Mouse (Mus musculus): Measurements from ENCODE around the gene Cdk15. TPM values are rescaled to one million over a fixed set of nuclear protein-coding genes. Genes with fewer than 3 reads are reported as not detected.

Cdk15 gene
- total and polyA plus RNA-seq, 2 experiments from 2014 or later = 1.1 to 2.1 TPM

DNA sequence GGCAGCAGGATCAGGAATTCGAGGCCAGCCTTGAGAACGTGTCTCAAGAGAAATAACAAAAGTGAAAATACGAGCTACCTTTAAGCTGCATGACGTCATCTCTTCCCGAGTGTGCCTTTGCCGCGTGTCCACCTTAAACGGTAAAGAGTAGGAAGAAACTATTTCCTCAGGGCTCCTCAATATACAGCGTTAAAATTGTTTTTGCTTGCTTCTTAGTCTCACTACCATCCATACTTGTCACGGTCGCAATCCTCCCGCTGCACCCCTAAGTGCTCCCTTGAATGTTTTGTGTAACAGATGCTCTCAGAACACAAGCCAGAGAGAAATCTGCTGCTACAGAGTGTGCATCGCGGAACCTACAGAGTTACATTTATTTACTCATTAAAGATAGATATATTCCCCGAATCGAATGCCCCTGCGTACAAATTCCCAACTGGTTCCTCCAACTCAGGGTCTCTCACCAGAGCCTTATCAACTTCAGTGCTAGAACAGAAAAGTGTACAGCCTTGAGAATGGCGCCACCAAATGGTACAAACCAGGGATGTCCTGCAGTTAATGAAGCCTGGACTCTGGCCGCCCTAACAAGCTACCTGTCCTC is 19.0 kb upstream of the Cdk15 start:
- Histone ChIP-seq H3K4me1 (ENCODE audit: insufficient read depth, low read length) (no peaks in the 10 kb centered on the region), H3K4me2 (ENCODE audit: low read depth, low read length, poor library complexity, severe bottlenecking) (peak overlapping the region; percentile 69), H3K27ac (ENCODE audit: low read depth, low read length) (peak overlapping the region; percentile 65), H3K36me3 (ENCODE audit: insufficient read depth, low read length) (no peaks in the 10 kb centered on the region), H3K4me3 (ENCODE audit: low read depth, low read length) (peak overlapping the region; percentile 76), H3K27me3 (ENCODE audit: insufficient read depth, low read length) (no peaks in the 10 kb centered on the region), H3K9me3 (ENCODE audit: low read length) (no peaks in the 10 kb centered on the region), H3K9ac (replicated peaks; ENCODE audit: low read length, poor library complexity, severe bottlenecking) (peak overlapping the region; percentile 47)
- DNase-seq (ENCODE audit: low spot score) (peak; percentile 78), ATAC-seq (ENCODE audit: low FRiP score) (peak; percentile 54)
- under 1% methylated on average over 19 of the region's 19 CpGs for WGBS
- TF ChIP-seq CTCF (IDR thresholded peaks at IDR 0.05) = peak; percentile 72

GRCm38 (mm10) chr1:59243770-59244169 is 12.9 kb upstream of the Cdk15 start:
- no peak for TF ChIP-seq CTCF (IDR thresholded peaks at IDR 0.05)
- Histone ChIP-seq H3K4me2 (ENCODE audit: low read depth, low read length, poor library complexity, severe bottlenecking) (no peak overlapping the region), H3K9ac (replicated peaks; ENCODE audit: low read length, poor library complexity, severe bottlenecking) (no peak overlapping the region), H3K36me3 (ENCODE audit: insufficient read depth, low read length) (no peaks in the 10 kb centered on the region), H3K27ac (ENCODE audit: low read depth, low read length) (no peak overlapping the region), H3K4me3 (ENCODE audit: low read depth, low read length) (no peak overlapping the region), H3K9me3 (ENCODE audit: low read length) (no peaks in the 10 kb centered on the region), H3K4me1 (ENCODE audit: insufficient read depth, low read length) (no peaks in the 10 kb centered on the region), H3K27me3 (ENCODE audit: insufficient read depth, low read length) (no peaks in the 10 kb centered on the region)
- 55% methylated on average over 2 of the region's 2 CpGs for WGBS
- DNase-seq (ENCODE audit: low spot score) (no peak), ATAC-seq (ENCODE audit: low FRiP score) (no peak)

- ATAC-seq (ENCODE audit: low FRiP score) = peak; percentile 56; the same call in 1 of the 2 replicates
- 6% methylated on average over 9 of the region's 9 CpGs for WGBS
These were observed 9.1 kb upstream of the Cdk15 start for GRCm38 (mm10) chr1:59247602-59248001.

DNA sequence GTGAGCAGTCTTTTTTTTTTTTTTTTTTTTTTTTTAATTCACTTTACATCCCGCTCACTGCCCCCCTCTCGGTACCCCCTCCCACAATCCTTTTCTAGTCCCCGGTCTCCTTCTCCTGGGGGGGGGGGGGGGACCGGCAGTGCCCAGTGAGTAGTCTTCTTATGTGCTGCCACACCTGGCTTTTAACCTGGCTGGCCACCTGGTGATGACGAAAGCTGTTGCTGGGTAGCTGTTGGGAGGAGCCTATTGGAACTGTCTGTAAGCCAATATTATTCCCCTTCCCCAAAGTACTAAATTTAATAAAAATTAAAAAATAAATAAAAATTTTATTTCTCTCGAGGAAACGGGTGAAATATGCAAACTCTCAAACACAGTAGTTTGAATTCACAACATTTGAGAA is 3.9 kb upstream of the Cdk15 start:
- TF ChIP-seq CTCF (IDR thresholded peaks at IDR 0.05) = no peak
- 16% methylated on average over 5 of the region's 7 CpGs for WGBS
- Histone ChIP-seq H3K4me3 (ENCODE audit: low read depth, low read length) (peak overlapping the region; percentile 32), H3K27me3 (ENCODE audit: insufficient read depth, low read length) (no peaks in the 10 kb centered on the region), H3K4me2 (ENCODE audit: low read depth, low read length, poor library complexity, severe bottlenecking) (peak overlapping the region; percentile 57), H3K36me3 (ENCODE audit: insufficient read depth, low read length) (no peaks in the 10 kb centered on the region), H3K9me3 (ENCODE audit: low read length) (no peaks in the 10 kb centered on the region), H3K9ac (replicated peaks; ENCODE audit: low read length, poor library complexity, severe bottlenecking) (no peak overlapping the region), H3K27ac (ENCODE audit: low read depth, low read length) (no peak overlapping the region), H3K4me1 (ENCODE audit: insufficient read depth, low read length) (0 out of 2 replicates have a peak, but pooled peaks cover 3% of the 10 kb centered on the region)
- ATAC-seq (ENCODE audit: low FRiP score) (peak; percentile 64; the same call in 1 of the 2 replicates), DNase-seq (ENCODE audit: low spot score) (peak; percentile 66)

More at GRCm38 (mm10) chr1:59247602-59248001, 9.1 kb upstream of the Cdk15 start:
- H3K27ac ChIP-seq (ENCODE audit: low read depth, low read length) = no peak overlapping the region
- H3K4me3 ChIP-seq (ENCODE audit: low read depth, low read length) = no peak overlapping the region
- DNase-seq (ENCODE audit: low spot score) = peak; percentile 78
- no peaks in the 10 kb centered on the region for H3K4me1 ChIP-seq (ENCODE audit: insufficient read depth, low read length)
- H3K9ac ChIP-seq (replicated peaks; ENCODE audit: low read length, poor library complexity, severe bottlenecking) = no peak overlapping the region
- peak; percentile 85 for TF ChIP-seq CTCF (IDR thresholded peaks at IDR 0.05)
- H3K36me3 ChIP-seq (ENCODE audit: insufficient read depth, low read length) = no peaks in the 10 kb centered on the region
- no peaks in the 10 kb centered on the region for H3K9me3 ChIP-seq (ENCODE audit: low read length)
- no peak overlapping the region for H3K4me2 ChIP-seq (ENCODE audit: low read depth, low read length, poor library complexity, severe bottlenecking)
- H3K27me3 ChIP-seq (ENCODE audit: insufficient read depth, low read length) = no peaks in the 10 kb centered on the region

- 0 out of 2 replicates have a peak overlapping the region, but pooled peaks have one; percentile 42 for H3K9ac ChIP-seq (replicated peaks; ENCODE audit: low read length, poor library complexity, severe bottlenecking)
- peak; percentile 15 for DNase-seq (ENCODE audit: low spot score)
- H3K27me3 ChIP-seq (ENCODE audit: insufficient read depth, low read length) = no peaks in the 10 kb centered on the region
- peak; percentile 45 for ATAC-seq (ENCODE audit: low FRiP score)
- under 1% methylated on average over 17 of the region's 18 CpGs for WGBS
- no peaks in the 10 kb centered on the region for H3K9me3 ChIP-seq (ENCODE audit: low read length)
- no peak for TF ChIP-seq CTCF (IDR thresholded peaks at IDR 0.05)
- no peaks in the 10 kb centered on the region for H3K36me3 ChIP-seq (ENCODE audit: insufficient read depth, low read length)
- peak overlapping the region; percentile 47; the same call in 1 of the 2 replicates for H3K27ac ChIP-seq (ENCODE audit: low read depth, low read length)
- H3K4me1 ChIP-seq (ENCODE audit: insufficient read depth, low read length) = 0 out of 2 replicates have a peak, but pooled peaks cover 3% of the 10 kb centered on the region
- H3K4me3 ChIP-seq (ENCODE audit: low read depth, low read length) = peak overlapping the region; percentile 32
- H3K4me2 ChIP-seq (ENCODE audit: low read depth, low read length, poor library complexity, severe bottlenecking) = peak overlapping the region; percentile 57
These were observed 3.3 kb upstream of the Cdk15 start for GRCm38 (mm10) chr1:59253301-59253909.

DNA sequence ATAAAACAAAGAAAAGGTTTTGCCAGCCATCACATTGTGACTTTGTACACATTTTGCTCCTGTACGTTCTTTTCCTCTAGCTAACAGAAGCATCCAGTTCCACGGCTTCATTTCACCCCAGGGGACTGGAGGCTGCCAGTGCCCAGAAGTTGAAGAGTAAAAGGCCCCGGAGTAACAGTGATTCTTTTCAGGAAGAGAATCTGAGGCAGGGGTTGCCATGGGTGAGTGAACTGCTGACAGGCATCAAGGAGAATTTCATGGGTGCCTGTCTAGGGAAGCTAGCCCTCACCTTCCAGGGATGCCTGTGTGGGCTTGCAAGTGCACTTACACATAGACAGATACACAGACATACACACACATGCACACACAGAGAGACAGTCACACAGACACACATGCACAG is 1.0 kb downstream of the Cdk15 start:
- ATAC-seq (ENCODE audit: low FRiP score) = no peak
- no peaks in the 10 kb centered on the region for H3K27me3 ChIP-seq (ENCODE audit: insufficient read depth, low read length)
- 12% methylated on average over 3 of the region's 3 CpGs for WGBS

More for the DNA sequence above, 1.0 kb downstream of the Cdk15 start:
- Histone ChIP-seq H3K4me2 (ENCODE audit: low read depth, low read length, poor library complexity, severe bottlenecking) (no peak overlapping the region), H3K27ac (ENCODE audit: low read depth, low read length) (no peak overlapping the region), H3K36me3 (ENCODE audit: insufficient read depth, low read length) (no peaks in the 10 kb centered on the region), H3K4me1 (ENCODE audit: insufficient read depth, low read length) (0 out of 2 replicates have a peak, but pooled peaks cover 3% of the 10 kb centered on the region), H3K9me3 (ENCODE audit: low read length) (no peaks in the 10 kb centered on the region), H3K9ac (replicated peaks; ENCODE audit: low read length, poor library complexity, severe bottlenecking) (no peak overlapping the region), H3K4me3 (ENCODE audit: low read depth, low read length) (no peak overlapping the region)
- no peak for DNase-seq (ENCODE audit: low spot score)
- TF ChIP-seq CTCF (IDR thresholded peaks at IDR 0.05) = no peak
